Mouse (Mus musculus) Muller cell, postnatal 12 days (primary cell): ENCODE measurements around the gene Ptpre.

ENCODE experiments used
- DNase-seq: peaks from one replicate; pipeline ENCODE4 v3.0.0-alpha.2; 2015; ENCODE audit errors: inconsistent ontology term

Gene Ptpre

DNA sequence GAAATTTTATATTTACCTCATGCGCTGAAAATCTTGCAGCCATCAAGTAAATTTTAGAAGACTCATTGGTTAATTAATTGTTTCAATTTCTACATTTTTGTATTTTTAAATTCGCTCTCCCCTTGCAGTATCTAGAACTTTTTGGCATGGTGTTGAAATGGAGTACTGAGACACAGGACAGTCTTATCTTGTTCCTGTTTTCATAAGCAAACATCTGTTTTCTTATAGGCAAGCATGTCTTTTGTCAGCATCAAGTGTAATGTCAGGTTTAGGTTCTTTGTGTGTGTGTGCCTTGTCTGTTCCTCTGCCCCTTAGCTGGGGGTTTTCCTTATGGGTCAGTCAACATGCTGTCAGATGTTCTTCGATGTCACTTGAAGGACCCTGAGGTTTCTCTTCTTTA lies 39.0 kb downstream of the Ptpre start:
- DNase-seq, result no peak

DNA sequence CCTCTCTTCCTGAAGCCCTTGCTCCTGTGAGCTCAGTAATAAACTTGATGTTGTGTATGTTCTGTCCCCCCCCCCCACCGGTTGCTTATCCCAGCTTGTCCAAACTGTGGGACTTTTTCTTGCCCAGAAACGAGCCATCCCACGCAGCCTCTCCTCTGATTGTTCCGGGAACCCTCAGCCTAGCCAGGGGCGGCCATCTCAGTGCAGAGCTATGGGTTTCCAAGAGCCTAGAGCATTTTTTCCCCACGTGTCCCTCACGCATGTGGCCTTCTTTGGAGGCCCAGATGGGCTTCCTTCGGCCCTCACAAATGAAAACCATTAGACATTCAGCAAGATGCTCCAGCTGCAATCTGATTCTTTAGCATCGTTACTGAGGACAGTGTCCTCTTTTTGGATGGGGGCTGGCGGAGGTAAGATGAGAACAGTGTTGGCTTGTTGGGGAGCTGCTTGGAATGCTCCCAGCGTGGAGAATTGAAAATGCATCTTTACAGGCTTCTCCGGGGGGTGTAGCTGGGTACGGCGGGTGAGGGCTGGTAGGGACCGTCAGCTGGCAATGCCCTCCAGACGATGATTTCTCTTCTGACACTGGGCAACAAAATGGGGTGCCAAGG lies 41.5 kb downstream of the Ptpre start:
- DNase-seq, result no peak

DNA sequence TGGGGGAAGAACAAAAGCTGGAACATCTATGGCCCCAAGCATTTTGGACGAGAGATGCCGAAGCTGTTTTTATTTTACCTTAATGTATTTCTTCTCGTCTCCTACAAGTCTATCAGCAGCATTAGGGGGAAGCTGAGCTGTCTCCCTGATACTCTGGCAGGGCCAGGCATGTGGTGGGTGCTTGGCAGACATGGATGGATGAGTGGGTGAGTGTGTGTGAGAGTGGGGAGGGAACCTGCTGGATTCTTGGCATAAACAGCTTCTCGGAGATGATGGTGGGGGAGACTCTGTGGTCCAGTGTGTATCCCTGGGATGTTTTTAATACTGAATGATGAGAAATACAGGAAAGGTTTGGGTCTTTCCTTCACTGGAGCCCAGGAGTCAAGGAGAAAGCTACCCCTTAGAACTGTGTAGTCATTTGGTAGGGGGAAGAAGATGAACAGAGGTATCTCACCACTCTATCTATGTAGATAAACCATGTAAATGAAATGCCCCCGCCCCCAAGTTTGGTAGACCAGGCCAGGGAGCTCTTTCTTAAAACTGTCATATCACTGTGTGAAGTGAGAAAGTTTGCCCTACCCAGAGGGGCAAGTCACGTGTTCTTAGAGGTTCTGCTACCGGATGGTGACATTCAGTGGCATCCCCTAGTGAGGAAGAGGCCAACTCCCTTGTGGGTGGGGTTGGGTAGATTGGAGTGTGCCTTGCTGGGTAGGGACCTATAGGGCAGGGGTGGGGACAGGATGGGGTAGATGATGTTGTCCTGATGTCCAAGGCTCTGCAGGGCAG lies 43.2 kb downstream of the Ptpre start:
- no peak for DNase-seq

DNA sequence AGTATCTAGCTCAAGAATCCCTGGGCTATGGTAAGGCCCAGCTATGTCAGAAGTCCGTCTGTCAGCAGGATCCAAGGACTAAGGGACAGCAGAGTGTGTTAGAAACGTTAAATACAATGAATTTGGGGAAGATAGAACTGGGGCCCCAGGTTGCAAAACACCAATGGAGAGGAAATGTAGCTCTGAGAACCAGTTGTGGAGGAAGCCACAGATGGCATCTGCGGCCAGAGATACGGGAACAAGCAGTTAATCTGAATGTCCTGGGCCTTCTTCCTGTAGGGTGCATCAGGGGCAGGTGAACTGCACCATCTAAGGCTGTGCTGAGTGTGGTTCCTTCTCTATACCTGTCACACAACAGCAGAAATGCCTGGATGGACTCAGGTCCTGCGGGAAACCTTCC lies 43.8 kb downstream of the Ptpre start:
- DNase-seq, result no peak

DNA sequence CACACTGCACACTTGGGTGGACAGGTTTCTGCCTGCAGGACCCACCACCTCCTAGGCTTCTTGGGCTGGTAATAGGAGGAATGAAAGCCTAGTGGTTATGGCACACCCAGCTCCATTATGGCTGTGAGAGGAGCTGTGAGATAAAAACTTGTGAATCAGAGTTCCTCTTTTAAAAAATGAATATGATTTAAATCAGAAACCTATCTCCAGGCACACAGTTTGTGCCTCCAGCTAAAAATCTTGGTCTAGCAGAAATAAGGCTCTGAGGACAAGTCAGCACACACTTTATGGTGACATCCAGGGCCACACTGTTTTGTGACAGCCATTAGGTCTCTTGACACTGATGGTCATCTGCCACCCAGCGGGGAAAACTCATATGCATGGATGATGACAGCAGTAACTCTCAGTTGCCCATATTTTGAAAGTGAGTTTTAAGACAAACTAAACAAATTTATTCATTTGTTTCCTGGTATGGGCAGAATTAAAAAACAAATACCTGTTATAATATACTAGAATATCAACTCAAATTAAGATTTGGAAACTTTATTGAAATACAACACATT lies 47.9 kb downstream of the Ptpre start:
- no peak for DNase-seq

DNA sequence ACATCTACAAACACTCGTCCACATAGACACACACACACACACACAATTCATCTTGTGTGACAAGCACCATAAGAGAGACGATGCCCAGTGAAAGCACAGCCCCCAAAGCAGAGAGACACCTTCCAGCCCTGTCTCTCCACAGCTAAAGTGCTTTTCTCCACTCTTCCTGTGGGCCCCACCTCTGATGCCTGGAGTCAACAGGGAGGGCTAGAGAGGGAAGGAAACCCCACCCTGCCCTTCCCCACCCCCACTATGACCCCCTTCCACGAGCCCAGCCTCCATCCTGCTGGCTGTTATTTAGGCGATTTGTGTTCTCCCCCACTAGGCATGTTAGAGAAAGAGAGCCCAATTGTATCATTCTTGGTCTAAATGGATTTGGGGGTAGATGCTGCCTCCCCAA lies 49.1 kb downstream of the Ptpre start:
- DNase-seq, result no peak

DNA sequence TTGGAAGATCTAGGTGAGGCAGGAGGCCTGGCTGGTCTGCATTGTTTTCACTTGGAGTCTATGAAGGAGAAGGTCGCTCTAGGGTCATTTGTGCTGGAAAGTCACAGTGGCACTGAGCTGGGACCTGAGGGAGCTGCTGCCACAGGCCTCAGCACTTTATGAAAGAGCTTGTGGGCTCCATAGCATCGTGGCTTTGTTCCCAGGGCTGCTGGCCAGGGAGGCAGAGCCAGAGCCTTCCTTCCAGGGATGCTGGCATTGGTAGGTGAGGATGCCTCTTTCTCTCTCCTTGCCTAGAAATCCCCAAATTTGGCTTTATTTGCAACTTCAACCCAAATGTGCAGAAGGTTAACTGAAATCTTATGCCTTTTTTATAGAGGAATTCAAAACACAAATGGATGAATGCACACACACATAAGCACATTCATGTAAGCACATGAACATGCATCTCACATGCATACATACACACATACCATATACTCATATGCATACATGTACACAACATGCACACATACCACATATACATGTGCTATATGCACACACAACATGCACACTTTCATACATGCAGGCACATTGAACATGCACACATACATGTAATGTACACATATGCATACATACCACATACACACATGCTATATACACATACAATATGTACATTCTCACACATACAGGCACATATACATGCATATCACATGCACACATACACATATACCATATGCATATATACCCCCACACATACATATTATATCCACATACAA lies 50.7 kb downstream of the Ptpre start:
- DNase-seq, result no peak

DNA sequence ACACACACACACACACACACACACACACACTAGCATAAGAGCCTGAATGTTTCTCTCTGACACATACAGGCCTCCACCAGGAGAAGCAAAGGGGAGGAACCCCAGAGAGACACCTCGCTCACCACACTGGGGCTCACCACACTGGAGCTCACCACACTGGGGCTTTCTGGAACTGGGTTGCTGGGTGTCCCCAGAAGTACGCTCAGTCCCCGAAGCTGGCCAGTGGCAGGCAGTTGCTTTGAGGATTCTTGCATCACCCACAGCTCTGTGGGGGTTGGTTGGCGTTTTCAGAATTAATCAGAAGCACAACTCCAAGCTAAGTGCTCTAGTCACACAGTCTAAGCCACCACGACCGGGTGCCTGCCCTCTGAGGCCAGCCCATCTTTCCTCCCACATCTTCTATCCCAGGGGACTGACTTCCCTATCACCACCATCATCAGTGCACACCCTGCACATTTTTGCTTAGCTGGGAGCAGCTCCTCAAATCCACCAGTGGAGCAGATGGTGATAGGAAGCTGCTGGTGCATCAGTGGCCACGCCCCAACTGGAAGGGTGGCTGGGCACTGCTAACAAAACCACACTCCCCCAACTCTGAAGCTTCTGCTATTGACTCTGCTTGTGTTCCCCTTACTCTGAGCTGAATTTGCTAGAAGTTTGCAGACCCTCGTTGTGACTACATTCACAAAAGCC lies 51.5 kb downstream of the Ptpre start:
- no peak for DNase-seq

DNA sequence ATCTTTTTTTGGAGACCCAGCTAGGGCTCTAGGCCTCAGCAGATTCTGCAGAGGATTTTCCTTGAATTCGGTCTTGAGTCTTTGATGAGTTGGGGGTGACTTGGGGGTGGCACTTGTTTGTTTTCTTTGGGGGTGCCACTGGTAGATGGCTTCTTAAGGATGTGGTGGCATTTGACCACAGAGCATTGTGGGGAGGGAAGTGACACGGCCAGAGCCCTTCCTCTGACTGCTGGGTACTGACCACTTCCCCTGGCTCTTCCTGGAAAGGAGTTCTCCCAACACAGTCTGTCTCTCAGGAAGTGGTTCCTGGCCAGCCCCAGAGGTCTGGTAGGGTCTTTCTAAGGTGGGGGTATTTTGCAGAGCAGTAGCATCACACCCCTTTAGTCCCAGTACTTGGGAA lies 54.2 kb downstream of the Ptpre start:
- no peak for DNase-seq

DNA sequence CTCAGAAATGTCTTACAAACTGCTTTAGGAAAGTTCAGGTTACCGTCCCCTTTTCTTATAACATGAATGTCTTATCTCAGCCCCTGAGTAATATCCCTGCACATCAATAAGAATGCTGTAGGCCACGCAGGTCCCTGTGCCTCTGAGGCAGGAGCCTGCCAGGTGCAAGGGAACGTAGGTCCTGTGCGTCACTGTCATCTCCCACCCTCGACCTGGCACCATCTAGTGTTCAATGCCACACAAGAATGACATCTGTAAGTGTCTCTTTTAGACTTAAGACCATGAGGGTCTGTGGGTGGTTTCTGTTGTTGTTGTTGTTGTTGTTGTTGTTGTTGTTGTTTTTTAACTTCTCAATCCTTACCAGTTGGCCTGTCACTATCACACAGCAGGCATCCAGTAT lies 56.0 kb downstream of the Ptpre start:
- no peak for DNase-seq

DNA sequence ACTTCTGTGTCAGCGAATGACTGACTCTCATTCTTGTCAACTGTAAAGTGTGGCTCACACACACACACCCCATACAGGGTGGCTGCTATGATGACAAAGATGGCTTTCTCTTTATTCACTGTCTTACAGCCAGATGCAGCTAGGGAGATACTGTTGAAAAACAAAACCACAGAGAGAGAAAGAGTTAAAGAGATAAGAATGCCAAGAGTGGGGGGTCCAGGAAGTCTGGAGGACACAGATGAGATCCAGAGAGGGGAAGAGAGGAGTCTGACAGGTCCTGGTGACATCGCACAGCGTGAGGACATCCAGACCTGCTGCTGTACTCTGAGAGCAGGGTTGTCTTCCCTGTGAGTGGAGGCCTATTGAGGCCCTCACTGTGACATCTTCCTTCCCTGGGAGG lies 56.5 kb downstream of the Ptpre start:
- no peak for DNase-seq

DNA sequence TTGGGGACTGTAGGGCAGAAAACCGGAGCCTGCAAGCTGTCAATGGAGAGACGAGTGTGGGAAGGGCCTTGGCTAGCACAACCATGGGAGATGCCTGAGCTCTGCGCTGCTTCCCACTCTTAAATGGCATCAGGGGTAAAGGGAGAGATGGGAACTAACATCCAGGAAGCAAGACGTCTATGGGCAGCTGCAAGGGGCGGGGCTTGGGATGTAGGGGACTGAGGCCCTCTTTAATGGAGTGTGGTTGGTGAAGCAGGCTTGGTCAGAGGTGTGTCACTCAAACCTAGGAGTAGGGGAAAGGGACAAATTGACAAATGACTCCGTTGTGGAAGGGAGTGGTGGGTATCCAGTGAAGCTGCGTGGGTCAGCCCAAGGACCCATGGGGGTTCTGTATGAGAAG lies 57.4 kb downstream of the Ptpre start:
- DNase-seq, result no peak

DNA sequence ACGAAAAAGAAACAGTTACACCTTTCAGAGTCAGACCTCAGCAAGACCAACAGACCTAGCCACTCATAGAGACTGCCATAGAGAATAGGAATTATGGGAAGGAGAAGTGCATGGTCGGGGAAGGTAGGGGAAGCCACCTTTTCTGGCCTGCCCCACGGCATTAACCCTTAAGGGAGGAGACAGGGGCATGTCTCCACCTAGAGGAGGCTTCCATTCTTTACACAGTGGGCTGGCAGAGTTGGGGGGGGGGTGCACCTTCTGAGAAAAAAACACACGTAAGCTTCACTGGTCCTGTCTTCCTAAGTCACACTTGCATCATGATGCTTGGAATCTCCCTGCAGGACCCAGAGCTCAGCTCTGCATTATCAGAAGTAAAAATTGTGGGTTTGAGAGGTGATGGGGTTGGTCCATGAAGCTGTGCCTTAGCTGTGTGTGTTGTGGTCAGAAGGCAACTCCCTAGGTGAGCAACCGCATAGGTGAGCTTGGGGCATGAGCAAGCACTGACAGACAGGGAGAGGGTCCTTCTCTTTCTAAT lies 58.4 kb downstream of the Ptpre start:
- no peak for DNase-seq

DNA sequence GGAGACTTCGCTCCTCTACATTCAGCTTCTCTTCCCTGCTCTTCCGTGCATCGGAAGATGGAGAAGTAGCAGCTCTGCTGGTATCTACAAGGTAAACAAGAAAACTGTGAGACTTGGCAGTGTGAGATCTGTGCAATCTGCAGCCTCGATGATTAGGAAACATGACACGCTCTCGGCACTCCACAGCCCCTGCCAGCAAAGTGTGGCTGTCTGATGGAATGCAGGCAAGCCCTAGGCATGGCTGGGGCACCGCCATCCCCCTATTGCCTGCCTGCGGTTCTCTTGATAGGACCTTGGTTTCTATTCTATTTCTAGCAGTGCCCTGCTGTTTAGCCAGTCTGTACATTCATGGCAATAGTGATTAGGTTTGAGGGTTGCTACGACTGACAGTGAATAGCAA lies 59.7 kb downstream of the Ptpre start:
- peak; percentile 76 for DNase-seq

DNA sequence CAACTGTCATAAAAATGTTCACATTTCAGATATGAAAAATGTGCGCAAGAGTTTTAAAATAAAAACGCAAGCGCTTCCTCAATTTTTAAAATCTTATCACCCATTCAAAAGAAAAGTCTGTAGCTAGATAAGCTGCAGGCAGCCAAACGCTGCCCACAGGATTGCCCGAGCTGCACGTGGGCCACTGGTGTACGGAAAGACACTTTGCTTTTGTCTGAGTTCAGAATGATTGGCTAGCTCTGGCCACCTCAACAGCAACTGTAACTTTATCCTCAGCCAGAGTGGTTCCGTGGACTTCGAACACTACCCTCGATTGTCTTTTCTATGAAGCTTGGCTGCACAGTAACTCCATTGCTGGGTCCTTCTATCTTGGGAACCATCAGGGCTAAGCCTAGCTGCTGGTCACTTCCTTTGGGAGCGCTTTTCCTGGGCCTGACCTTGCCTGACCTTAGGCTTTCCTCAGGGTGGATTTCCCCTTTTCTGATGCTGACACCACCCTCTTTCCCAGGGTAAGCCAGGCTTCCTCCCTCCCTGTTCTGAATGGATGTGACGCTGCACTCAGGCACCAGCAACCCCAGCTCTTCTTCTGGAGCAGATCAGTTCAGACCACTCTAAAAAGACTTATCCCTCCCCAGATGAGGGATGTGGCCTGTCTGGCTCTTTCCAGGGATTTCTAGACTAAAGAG lies 60.5 kb downstream of the Ptpre start:
- no peak for DNase-seq

DNA sequence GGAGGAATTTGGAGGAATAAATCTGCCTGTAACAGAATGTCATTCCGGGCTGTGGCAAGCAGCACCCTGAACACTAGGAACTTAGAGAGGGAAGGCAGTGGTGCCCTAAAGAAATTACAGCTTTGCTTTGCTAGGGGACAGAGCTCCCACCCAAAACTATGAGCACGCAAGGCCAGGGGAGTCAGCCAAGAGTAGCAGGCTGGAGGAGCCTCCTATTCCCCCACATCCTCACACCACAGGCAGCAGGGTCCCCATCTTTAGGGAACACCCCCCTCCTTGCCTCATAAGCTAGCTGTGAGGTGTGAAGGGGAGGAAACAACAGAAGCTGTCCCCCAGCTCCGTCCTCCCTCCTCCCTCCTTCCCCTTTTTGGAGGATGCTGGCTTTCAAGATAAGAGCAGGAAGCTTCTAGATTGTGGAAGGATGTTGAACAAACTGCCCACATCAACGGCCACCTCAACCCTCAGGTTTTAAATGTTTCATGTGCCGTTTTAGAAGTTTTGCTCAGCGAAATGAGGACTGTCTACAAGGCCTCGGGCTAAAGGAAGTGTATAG lies 61.1 kb downstream of the Ptpre start:
- no peak for DNase-seq

DNA sequence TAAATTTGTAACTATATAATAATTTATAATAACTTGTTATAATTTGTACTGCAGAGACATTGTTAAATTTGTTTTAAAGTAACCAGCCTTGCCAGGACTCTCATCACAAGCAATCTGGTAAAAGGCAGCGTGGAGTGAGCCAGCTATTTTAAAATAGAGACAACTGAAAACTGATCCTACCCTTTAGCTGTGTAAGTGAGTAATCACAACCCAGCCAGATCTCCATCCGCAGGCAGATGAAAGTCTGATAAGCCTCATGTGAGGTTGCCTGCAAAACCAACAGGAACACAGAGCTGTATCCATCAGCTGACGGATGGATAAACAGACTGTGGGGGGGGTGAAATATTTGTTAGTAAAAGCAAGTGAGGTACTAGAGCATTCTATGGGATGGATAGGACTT lies 62.8 kb downstream of the Ptpre start:
- DNase-seq, result no peak

DNA sequence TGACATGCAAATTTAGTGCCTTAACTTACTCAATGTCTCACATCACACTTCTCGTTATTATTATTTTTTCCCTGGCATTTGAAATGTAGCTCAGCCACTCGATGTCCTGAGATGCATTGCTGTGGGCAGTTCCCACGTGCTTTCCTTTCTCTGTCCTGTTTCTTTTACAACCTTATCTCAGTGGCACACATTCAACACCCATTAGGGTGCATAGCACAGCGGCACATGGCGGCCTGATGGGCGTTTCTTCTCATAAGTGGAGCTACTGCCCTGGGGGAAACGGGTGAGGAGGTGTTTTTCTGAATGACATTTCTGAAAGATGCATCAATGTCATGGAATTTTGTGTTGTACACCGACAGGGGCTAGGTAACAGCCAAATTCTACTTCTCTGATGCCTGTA lies 64.3 kb downstream of the Ptpre start:
- DNase-seq, result no peak

DNA sequence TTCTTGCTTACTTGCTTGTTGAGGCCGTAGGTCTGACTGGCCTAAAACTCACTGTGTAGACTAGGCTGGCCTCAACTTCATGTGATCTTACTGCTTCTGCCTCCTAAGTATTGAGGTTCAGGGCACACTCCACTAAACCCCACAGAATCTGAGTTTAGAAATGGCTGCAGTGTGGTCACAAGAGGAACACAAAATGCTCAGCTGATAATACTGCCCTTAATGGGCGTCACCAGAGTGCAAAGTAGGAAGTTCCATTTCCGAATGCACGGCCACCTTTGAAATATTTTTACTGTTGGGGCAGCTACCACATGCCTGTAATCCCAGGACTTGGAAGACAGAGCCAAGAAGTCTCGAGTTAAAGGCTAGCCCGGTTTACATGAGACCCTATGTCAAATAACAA lies 65.0 kb downstream of the Ptpre start:
- DNase-seq, result no peak

DNA sequence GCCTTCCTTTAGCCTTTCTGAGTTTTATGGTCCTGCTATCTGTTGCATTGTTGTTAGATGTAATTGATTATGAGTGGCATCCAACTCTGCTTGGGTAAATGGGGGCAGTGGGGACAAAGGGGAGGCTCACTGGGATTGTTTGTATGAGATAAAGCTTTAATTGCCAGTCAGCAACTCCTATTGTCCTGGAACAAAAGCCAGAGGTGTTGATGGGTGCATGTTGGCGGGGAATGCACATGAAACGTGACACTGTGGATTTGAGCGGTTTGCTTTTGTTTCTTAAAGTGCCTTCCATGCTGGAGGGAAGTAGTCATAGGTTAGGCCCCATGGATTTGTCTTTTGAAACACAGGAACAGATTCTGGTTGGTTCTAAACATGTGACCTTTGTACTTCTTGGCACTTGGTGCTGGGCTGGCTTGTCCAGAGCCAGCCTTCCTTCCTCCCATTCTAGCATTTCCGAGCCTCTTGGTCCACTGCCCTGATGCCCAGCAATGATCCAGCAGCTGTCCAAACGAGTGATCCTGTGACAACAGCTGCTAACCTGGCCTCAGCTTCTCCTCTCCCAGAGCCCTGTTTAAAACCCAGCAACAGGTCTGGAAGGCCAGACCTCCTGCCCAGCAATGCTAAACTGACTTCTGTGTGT lies 65.7 kb downstream of the Ptpre start:
- peak; percentile 26 for DNase-seq
